Mouse (Mus musculus) thymus, postnatal 25 days (tissue): Measurements from ENCODE around the gene Slamf6.
A peak's percentile ranks its signal among the peaks of the same experiment; 100 is the strongest.

ENCODE experiments used
- DNase-seq: peaks from one replicate; pipeline ENCODE4 v3.0.0; 2022

The Slamf6 gene

GRCm38 (mm10) chr1:171998820-171999597, 81.7 kb downstream of the Slamf6 start:
- DNase-seq: no peak

GRCm38 (mm10) chr1:172000641-172001040, 83.3 kb downstream of the Slamf6 start:
- DNase-seq: peak; percentile 90

GRCm38 (mm10) chr1:172001665-172002064, 84.3 kb downstream of the Slamf6 start:
- DNase-seq: no peak
